Mouse (Mus musculus) skeletal muscle tissue, adult 2 months (tissue): ENCODE measurements around the gene Frmd5.
"Not testable (repeated sequence)": the region's sequence is repeated elsewhere in the genome, so short reads cannot be mapped to it uniquely, and the experiment has no call there.

Experiments
- DNase-seq: peaks from one replicate; pipeline ENCODE4 v3.0.0-alpha.2; 2012; ENCODE audit warnings: low read depth, low spot score

Frmd5 gene

GRCm38 (mm10) chr2:121806959-121807653 lies at the start of gene Frmd5:
Gene Frmd5, minus strand, starts transcription at chr2:121807087.
- peak; percentile 61 for DNase-seq

- no peak for DNase-seq
Observed at GRCm38 (mm10) chr2:121853974-121854373, 47.1 kb upstream of the Frmd5 start.

GRCm38 (mm10) chr2:121852045-121852444 lies 45.2 kb upstream of the Frmd5 start:
- no peak for DNase-seq

- no peak for DNase-seq
Observed at GRCm38 (mm10) chr2:121846050-121846449, 39.2 kb upstream of the Frmd5 start.

- DNase-seq = no peak
Observed at GRCm38 (mm10) chr2:121842249-121842648, 35.4 kb upstream of the Frmd5 start.

- no peak for DNase-seq
Observed at GRCm38 (mm10) chr2:121841453-121841852, 34.6 kb upstream of the Frmd5 start.

- DNase-seq = no peak
Observed at GRCm38 (mm10) chr2:121834926-121835325, 28.0 kb upstream of the Frmd5 start.

GRCm38 (mm10) chr2:121832484-121832894 lies 25.6 kb upstream of the Frmd5 start:
- DNase-seq = peak; percentile 25

GRCm38 (mm10) chr2:121828411-121828810 lies 21.5 kb upstream of the Frmd5 start:
- DNase-seq = no peak

GRCm38 (mm10) chr2:121826189-121826588 lies 19.3 kb upstream of the Frmd5 start:
- no peak for DNase-seq

- DNase-seq = no peak
Observed at GRCm38 (mm10) chr2:121824653-121825052, 17.8 kb upstream of the Frmd5 start.

GRCm38 (mm10) chr2:121821787-121822186 lies 14.9 kb upstream of the Frmd5 start:
- no peak for DNase-seq

GRCm38 (mm10) chr2:121810876-121811275 lies 4.0 kb upstream of the Frmd5 start:
- not testable (repeated sequence) for DNase-seq

GRCm38 (mm10) chr2:121809126-121809525 lies 2.2 kb upstream of the Frmd5 start:
- no peak for DNase-seq

GRCm38 (mm10) chr2:121806171-121806943 lies 530 bp downstream of the Frmd5 start:
- DNase-seq = no peak

GRCm38 (mm10) chr2:121799051-121799450 lies 7.8 kb downstream of the Frmd5 start:
- no peak for DNase-seq

- DNase-seq = no peak
Observed at GRCm38 (mm10) chr2:121795995-121796394, 10.9 kb downstream of the Frmd5 start.

GRCm38 (mm10) chr2:121789777-121790176 lies 17.1 kb downstream of the Frmd5 start:
- DNase-seq = no peak

GRCm38 (mm10) chr2:121788415-121788814 lies 18.5 kb downstream of the Frmd5 start:
- DNase-seq = no peak

GRCm38 (mm10) chr2:121787767-121788166 lies 19.1 kb downstream of the Frmd5 start:
- DNase-seq = no peak

GRCm38 (mm10) chr2:121787271-121787670 lies 19.6 kb downstream of the Frmd5 start:
- DNase-seq = no peak

- no peak for DNase-seq
Observed at GRCm38 (mm10) chr2:121776219-121776618, 30.7 kb downstream of the Frmd5 start.

GRCm38 (mm10) chr2:121764851-121765250 lies 42.0 kb downstream of the Frmd5 start:
- DNase-seq = no peak
